Mouse (Mus musculus) bone marrow macrophage, adult 2 months (primary cell): ENCODE data around the gene Nynrin.

Source experiments
- CTCF ChIP-seq: IDR thresholded peaks from 2 replicates; pipeline ENCODE4 v1.5.1; 2012; ENCODE audit warnings: low read depth, mild to moderate bottlenecking, low read length, moderate library complexity
- POLR2A ChIP-seq: IDR thresholded peaks from 2 replicates; pipeline ENCODE4 v1.6.1; 2012; ENCODE audit warnings: mild to moderate bottlenecking, low read depth, low read length, borderline replicate concordance

DNA sequence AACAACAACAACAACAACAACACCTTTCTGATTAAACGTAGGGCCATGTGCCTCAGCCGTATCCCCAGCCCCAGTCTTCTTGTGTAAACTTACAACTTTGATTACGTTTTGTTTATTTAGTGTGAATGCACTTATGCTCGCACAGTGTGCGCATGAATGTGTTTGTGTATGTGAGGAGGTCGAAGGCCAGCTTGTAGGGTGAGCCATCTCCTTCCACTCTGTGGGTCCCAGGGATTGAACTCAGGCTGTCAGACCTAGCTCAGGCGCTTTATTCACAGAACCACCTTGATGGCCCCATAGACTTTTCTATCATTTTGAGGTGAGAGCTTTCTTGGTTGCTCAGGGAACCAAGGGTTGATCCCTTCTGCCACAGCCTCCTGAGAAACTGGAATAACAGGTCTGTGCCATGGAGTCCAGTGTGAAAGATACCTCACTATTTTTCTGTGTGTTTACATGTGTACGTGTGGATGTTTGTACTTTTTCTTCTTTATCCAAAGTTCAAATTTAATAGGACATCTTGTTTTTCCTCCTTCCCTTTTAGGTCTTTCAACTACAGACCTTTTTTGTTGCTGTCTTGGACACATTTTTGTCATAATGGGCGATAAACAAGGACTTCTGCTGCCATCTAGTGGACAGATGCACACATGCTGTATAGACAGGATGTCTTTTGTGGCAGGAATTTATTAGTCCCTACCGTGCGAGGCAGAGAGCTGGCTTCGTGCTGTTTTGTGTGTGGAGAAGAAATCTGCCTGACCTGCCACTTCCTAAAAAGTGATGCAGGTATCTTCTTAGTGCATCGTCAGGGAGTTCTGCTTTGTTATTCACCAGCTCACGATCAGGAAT is 64.7 kb downstream of the Nynrin start:
- no peak for TF ChIP-seq POLR2A
- no peak for TF ChIP-seq CTCF
